Mouse (Mus musculus) MEL (cell line): ENCODE results near the gene S100a4. TPM values are rescaled to one million over a fixed set of nuclear protein-coding genes. Genes with fewer than 3 reads are reported as not detected.
A peak's percentile ranks its signal among the peaks of the same experiment; 100 is the strongest.

Experiments
- DNase-seq: peaks from one replicate; pipeline ENCODE4 v3.0.0; 2011; ENCODE audit warnings: low read depth, low spot score
- H3K27ac ChIP-seq: 2 replicates; pipeline ENCODE4 v1.5.1; 2012; ENCODE audit warnings: low read depth, mild to moderate bottlenecking, control low read depth, low read length, moderate library complexity; ENCODE audit not compliant: control insufficient read depth
- H3K27me3 ChIP-seq, 2 experiments: fragments of 150-350 bp in 1 of 2; sonication (generic) in 1 of 2; 2 replicates each; pipeline ENCODE4 v1.6.1; 2012; ENCODE audit warnings: low read length in 2 of 2, mild to moderate bottlenecking in 2 of 2, improper control_type of control experiment in 1 of 2, moderate library complexity in 1 of 2; ENCODE audit not compliant: insufficient read depth in 2 of 2, control insufficient read depth in 1 of 2
- H3K36me3 ChIP-seq, 2 experiments: 2 replicates each; pipeline ENCODE4 v1.6.1; 2012 to 2014; ENCODE audit warnings: low read length in 2 of 2, improper control_type of control experiment in 1 of 2, inconsistent platforms in 1 of 2, mild to moderate bottlenecking in 1 of 2; ENCODE audit not compliant: insufficient read depth in 2 of 2, control insufficient read depth in 1 of 2
- H3K4me1 ChIP-seq, 2 experiments: fragments of 150-350 bp in 1 of 2; sonication (generic) in 1 of 2; 2 replicates each; pipeline ENCODE4 v1.6.1; 2012; ENCODE audit warnings: low read length in 2 of 2, improper control_type of control experiment in 1 of 2, mild to moderate bottlenecking in 1 of 2; ENCODE audit not compliant: insufficient read depth in 2 of 2, control insufficient read depth in 1 of 2
- H3K4me3 ChIP-seq, 2 experiments: fragments of 150-350 bp in 1 of 2; sonication (generic) in 1 of 2; 2 replicates each; pipeline ENCODE4 v1.5.1; 2012; ENCODE audit warnings: low read depth in 2 of 2, low read length in 2 of 2, mild to moderate bottlenecking in 2 of 2, moderate library complexity in 2 of 2, control low read depth in 1 of 2, improper control_type of control experiment in 1 of 2; ENCODE audit not compliant: control insufficient read depth in 1 of 2, insufficient read depth in 1 of 2
- H3K79me2 ChIP-seq: 2 replicates; pipeline ENCODE4 v1.6.1; 2012; ENCODE audit warnings: mild to moderate bottlenecking, low read length, moderate library complexity; ENCODE audit not compliant: control insufficient read depth, poor library complexity, insufficient read depth
- H3K9ac ChIP-seq: 2 replicates; pipeline ENCODE4 v1.6.1; 2012; ENCODE audit warnings: low read depth, mild to moderate bottlenecking, control low read depth, low read length, moderate library complexity; ENCODE audit not compliant: control insufficient read depth, poor library complexity, severe bottlenecking
- H3K9me3 ChIP-seq: fragments of 150-350 bp; sonication (generic); replicated peaks from 2 replicates; pipeline ENCODE4 v1.6.1; 2012; ENCODE audit warnings: mild to moderate bottlenecking, low read length, improper control_type of control experiment, moderate library complexity; ENCODE audit not compliant: insufficient read depth
- CHD2 ChIP-seq: IDR thresholded peaks from 2 replicates; pipeline ENCODE4 v1.6.1; 2011; ENCODE audit warnings: low read length, improper control_type of control experiment
- CTCF ChIP-seq, 3 experiments: IDR thresholded peaks in 2 of 3; conservative IDR thresholded peaks in 1 of 3; 2 replicates each; pipeline ENCODE4 v1.5.1; 2011 to 2012; ENCODE audit warnings: low read length in 3 of 3, low read depth in 2 of 3, mild to moderate bottlenecking in 2 of 3, improper control_type of control experiment in 1 of 3, inconsistent platforms in 1 of 3, mixed read lengths in 1 of 3, moderate library complexity in 1 of 3; ENCODE audit not compliant: control insufficient read depth in 1 of 3, insufficient read depth in 1 of 3, poor library complexity in 1 of 3, severe bottlenecking in 1 of 3
- ELF1 ChIP-seq: IDR thresholded peaks from 2 replicates; pipeline ENCODE4 v1.6.1; 2014; ENCODE audit warnings: low read depth, mild to moderate bottlenecking, inconsistent platforms, low read length, improper control_type of control experiment, moderate library complexity
- ETS1 ChIP-seq: IDR thresholded peaks from 2 replicates; pipeline ENCODE4 v1.6.1; 2012; ENCODE audit warnings: low read depth, mild to moderate bottlenecking, inconsistent platforms, low read length, improper control_type of control experiment, moderate library complexity
- KAT2A ChIP-seq: conservative IDR thresholded peaks from 2 replicates; pipeline ENCODE4 v1.6.1; 2012; ENCODE audit warnings: low read depth, low read length, improper control_type of control experiment, inconsistent platforms
- MAFK ChIP-seq: IDR thresholded peaks from 2 replicates; pipeline ENCODE4 v1.6.1; 2011; ENCODE audit warnings: low read depth, mild to moderate bottlenecking, low read length, improper control_type of control experiment, borderline replicate concordance
- MAZ ChIP-seq: IDR thresholded peaks from 2 replicates; pipeline ENCODE4 v1.6.1; 2012; ENCODE audit warnings: low read depth, mild to moderate bottlenecking, inconsistent platforms, low read length, improper control_type of control experiment
- MEF2A ChIP-seq: IDR thresholded peaks from 2 replicates; pipeline ENCODE4 v1.6.1; 2014; ENCODE audit warnings: low read depth, mild to moderate bottlenecking, inconsistent platforms, low read length, improper control_type of control experiment; ENCODE audit not compliant: poor library complexity, insufficient replicate concordance, severe bottlenecking; ENCODE audit errors: extremely low read depth
- MXI1 ChIP-seq: IDR thresholded peaks from 2 replicates; pipeline ENCODE4 v1.6.1; 2011; ENCODE audit warnings: mild to moderate bottlenecking, low read depth, low read length, improper control_type of control experiment
- MYC ChIP-seq: IDR thresholded peaks from 2 replicates; pipeline ENCODE4 v1.6.1; 2011; ENCODE audit warnings: low read depth, mild to moderate bottlenecking, low read length, improper control_type of control experiment, moderate library complexity
- POLR2AphosphoS5 ChIP-seq: IDR thresholded peaks from 2 replicates; pipeline ENCODE4 v1.6.1; 2012; ENCODE audit warnings: low read depth, borderline replicate concordance, mild to moderate bottlenecking, inconsistent platforms, low read length, moderate library complexity, mixed read lengths
- RAD21 ChIP-seq: IDR thresholded peaks from 2 replicates; pipeline ENCODE4 v1.6.1; 2011; ENCODE audit warnings: mild to moderate bottlenecking, low read depth, low read length, improper control_type of control experiment
- SMC3 ChIP-seq: IDR thresholded peaks from 2 replicates; pipeline ENCODE4 v1.6.1; 2011; ENCODE audit warnings: low read depth, low read length, improper control_type of control experiment
- TBP ChIP-seq: IDR thresholded peaks from 2 replicates; pipeline ENCODE4 v1.8.0; 2011; ENCODE audit warnings: low read depth, low read length, improper control_type of control experiment
- USF1 ChIP-seq: IDR thresholded peaks from 2 replicates; pipeline ENCODE4 v1.6.1; 2014; ENCODE audit warnings: low read depth, mild to moderate bottlenecking, inconsistent platforms, low read length, improper control_type of control experiment, moderate library complexity
- USF2 ChIP-seq, 2 experiments: IDR thresholded peaks; 2 replicates each; pipeline ENCODE4 v1.6.1; 2011 to 2012; ENCODE audit warnings: improper control_type of control experiment in 2 of 2, low read length in 2 of 2, borderline replicate concordance in 1 of 2, inconsistent platforms in 1 of 2, low read depth in 1 of 2, mild to moderate bottlenecking in 1 of 2; ENCODE audit not compliant: insufficient read depth in 1 of 2
- ZC3H11A ChIP-seq: IDR thresholded peaks from 2 replicates; pipeline ENCODE4 v1.6.1; 2012; ENCODE audit warnings: low read depth, mild to moderate bottlenecking, inconsistent platforms, low read length, improper control_type of control experiment
- ZKSCAN1 ChIP-seq: IDR thresholded peaks from 2 replicates; pipeline ENCODE4 v1.6.1; 2012; ENCODE audit warnings: low read depth, mild to moderate bottlenecking, inconsistent platforms, low read length, improper control_type of control experiment, moderate library complexity
- ZNF384 ChIP-seq: IDR thresholded peaks from 2 replicates; pipeline ENCODE4 v1.6.1; 2012; ENCODE audit warnings: low read depth, mild to moderate bottlenecking, inconsistent platforms, low read length, improper control_type of control experiment
- polyA plus RNA-seq, 2 experiments: library from polyadenylated mRNA; stranded (reverse) in 1 of 2; unstranded in 1 of 2; fragments of >175 nt in 1 of 2; fragments of >200 nt in 1 of 2; gene quantifications; 2 replicates each; pipeline versions ENCODE4 v1.2.1 to v1.2.4; 2012; ENCODE audit warnings: low replicate concordance in 2 of 2, low read depth in 1 of 2; ENCODE audit not compliant: insufficient read length in 2 of 2, insufficient read depth in 1 of 2, missing spikeins in 1 of 2
- total RNA-seq: library from RNA; depleted of rRNA; stranded (reverse); fragments of 300-350 nt; gene quantifications from 2 replicates; pipeline ENCODE4 v1.2.3, GENCODE M21; 2012

Gene S100a4
- total and polyA plus RNA-seq, 3 experiments = 0.73 to 2.3 TPM; not detected in 1

GRCm38 (mm10) chr3:90581141-90581540 lies 22.4 kb upstream of the S100a4 start:
- Histone ChIP-seq H3K27me3 (peaks cover 12 to 14% of the 10 kb centered on the region in 2 experiments), H3K9ac (no peak overlapping the region), H3K27ac (no peak overlapping the region), H3K79me2 (no peaks in the 10 kb centered on the region), H3K4me1 (peaks cover 0 to 7% of the 10 kb centered on the region in 2 experiments; a peak in 2 of 4 replicates), H3K4me3 (no peak overlapping the region), H3K9me3 (no peaks in the 10 kb centered on the region), H3K36me3 (peaks cover 0 to under 1% of the 10 kb centered on the region in 2 experiments; a peak in 1 of 4 replicates)
- TF ChIP-seq MAZ = no peak
- TF ChIP-seq MEF2A = no peak
- no peak for TF ChIP-seq USF1
- DNase-seq = no peak

DNA sequence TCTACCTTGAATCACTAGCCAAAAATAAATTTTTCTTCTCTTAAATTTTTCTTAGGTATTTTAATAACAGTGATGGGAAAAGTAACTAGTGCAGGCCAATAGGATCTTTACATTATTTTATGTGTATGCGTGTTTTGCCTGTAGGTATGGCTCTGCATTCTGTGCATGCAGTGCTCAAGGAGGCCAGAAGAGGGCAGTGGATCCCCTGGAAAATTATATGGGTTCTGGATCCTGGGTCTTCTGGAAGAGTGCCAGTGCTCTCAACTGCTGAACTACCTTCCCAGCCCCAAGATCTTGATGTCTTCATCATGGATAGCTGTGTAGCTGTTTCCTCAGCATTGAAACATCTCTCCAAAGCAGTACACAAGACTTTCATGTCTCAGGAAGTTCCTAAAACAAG lies 21.4 kb upstream of the S100a4 start:
- Histone ChIP-seq H3K27me3 (peaks cover 11 to 12% of the 10 kb centered on the region in 2 experiments), H3K79me2 (no peaks in the 10 kb centered on the region), H3K4me1 (peaks cover 0 to 16% of the 10 kb centered on the region in 2 experiments; a peak in 2 of 4 replicates), H3K27ac (no peak overlapping the region), H3K9me3 (no peaks in the 10 kb centered on the region), H3K36me3 (peaks cover 0 to 5% of the 10 kb centered on the region in 2 experiments; a peak in 2 of 4 replicates), H3K4me3 (no peak overlapping the region), H3K9ac (no peak overlapping the region)
- TF ChIP-seq RAD21 = peak; percentile 39
- TF ChIP-seq CHD2 = no peak
- no peak for TF ChIP-seq ELF1
- no peak for TF ChIP-seq MXI1
- TF ChIP-seq ZC3H11A = peak; percentile 35; the same call in 1 of the 2 replicates
- no peak for TF ChIP-seq ZNF384
- no peak for TF ChIP-seq TBP
- no peak for TF ChIP-seq MYC
- TF ChIP-seq MAFK = no peak
- no peak for TF ChIP-seq ZKSCAN1
- no peak for TF ChIP-seq KAT2A
- no peak for TF ChIP-seq POLR2AphosphoS5
- peak; percentile 62 to 74 (median 68) for TF ChIP-seq CTCF (IDR thresholded peaks at IDR 0.05 in 2 of 3, conservative IDR thresholded peaks at IDR 0.05 in 1 of 3; ENCODE audit: control insufficient read depth in 1 of 3, insufficient read depth in 1 of 3, low read depth in 2 of 3, low read length in 3 of 3, poor library complexity in 1 of 3, severe bottlenecking in 1 of 3)
- TF ChIP-seq SMC3 = peak; percentile 61
- no peak for TF ChIP-seq USF2 (IDR thresholded peaks at IDR 0.05; ENCODE audit: borderline replicate concordance in 1 of 2, insufficient read depth in 1 of 2, low read depth in 1 of 2, low read length in 2 of 2)
- TF ChIP-seq ETS1 = no peak
- peak; percentile 30 for DNase-seq
